Mouse (Mus musculus): Measurements from ENCODE around the gene Vwf. TPM values are rescaled to one million over a fixed set of nuclear protein-coding genes. Genes with fewer than 3 reads are reported as not detected.

Gene Vwf
- polyA plus RNA-seq, 1 experiment from 2014 or later: 8.0 TPM

- H3K27ac ChIP-seq (replicated peaks): no peak overlapping the region
- H3K4me2 ChIP-seq: no peak overlapping the region
- no peaks in the 10 kb centered on the region for H3K9me3 ChIP-seq
- H3K4me3 ChIP-seq: no peak overlapping the region
- H3K27me3 ChIP-seq: no peaks in the 10 kb centered on the region
- 89% methylated on average over 6 of the region's 6 CpGs for WGBS
- H3K9ac ChIP-seq: no peak overlapping the region
- H3K36me3 ChIP-seq: no peaks in the 10 kb centered on the region
- 0 out of 2 replicates have a peak, but pooled peaks cover 3% of the 10 kb centered on the region for H3K4me1 ChIP-seq (replicated peaks)
- no peak for ATAC-seq (ENCODE audit: low read depth)
These were observed 22.5 kb upstream of the Vwf start for GRCm38 (mm10) chr6:125524027-125524426.

- ATAC-seq (ENCODE audit: low read depth): no peak
- Histone ChIP-seq H3K9me3 (no peaks in the 10 kb centered on the region), H3K4me1 (replicated peaks) (0 out of 2 replicates have a peak, but pooled peaks cover 3% of the 10 kb centered on the region), H3K4me2 (no peak overlapping the region), H3K4me3 (no peak overlapping the region), H3K27ac (replicated peaks) (no peak overlapping the region), H3K27me3 (no peaks in the 10 kb centered on the region), H3K36me3 (no peaks in the 10 kb centered on the region), H3K9ac (no peak overlapping the region)
- WGBS: 74% methylated on average over 3 of the region's 3 CpGs
These were observed 20.5 kb upstream of the Vwf start for GRCm38 (mm10) chr6:125526066-125526465.

DNA sequence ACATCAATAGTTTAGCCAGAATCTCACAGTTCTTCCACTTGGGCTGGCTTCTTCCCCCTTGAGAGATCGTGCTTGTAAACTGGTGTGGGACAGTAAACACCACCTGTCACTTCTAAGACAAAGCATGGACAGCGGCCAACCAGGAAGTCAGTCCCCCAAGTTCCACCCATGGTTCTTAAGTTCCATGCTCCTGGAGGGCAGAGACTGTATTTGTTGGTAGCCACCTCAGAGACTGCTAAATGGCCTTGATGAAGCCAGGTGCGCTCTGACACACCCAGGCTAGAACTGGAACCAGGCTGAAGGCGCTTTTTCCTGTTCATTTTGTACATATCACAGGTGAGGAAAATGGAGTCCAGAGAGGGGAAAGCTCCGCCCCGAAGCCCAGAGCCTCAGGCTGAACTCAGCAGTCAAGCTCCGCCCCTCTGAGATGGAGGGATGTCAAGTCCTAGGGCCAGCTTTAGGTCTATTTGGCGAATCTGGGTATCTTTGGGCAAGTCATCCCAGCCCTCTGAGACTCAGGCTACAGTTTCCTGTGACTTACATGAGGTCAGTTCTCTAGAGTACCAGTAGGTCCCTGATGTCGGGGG, 17.9 kb upstream of the Vwf start:
- Histone ChIP-seq H3K27ac (replicated peaks) (no peak overlapping the region), H3K4me1 (replicated peaks) (no peaks in the 10 kb centered on the region), H3K9me3 (no peaks in the 10 kb centered on the region), H3K9ac (no peak overlapping the region), H3K36me3 (no peaks in the 10 kb centered on the region), H3K4me3 (no peak overlapping the region), H3K27me3 (no peaks in the 10 kb centered on the region), H3K4me2 (no peak overlapping the region)
- 85% methylated on average over 9 of the region's 9 CpGs for WGBS
- no peak for ATAC-seq (ENCODE audit: low read depth)

DNA sequence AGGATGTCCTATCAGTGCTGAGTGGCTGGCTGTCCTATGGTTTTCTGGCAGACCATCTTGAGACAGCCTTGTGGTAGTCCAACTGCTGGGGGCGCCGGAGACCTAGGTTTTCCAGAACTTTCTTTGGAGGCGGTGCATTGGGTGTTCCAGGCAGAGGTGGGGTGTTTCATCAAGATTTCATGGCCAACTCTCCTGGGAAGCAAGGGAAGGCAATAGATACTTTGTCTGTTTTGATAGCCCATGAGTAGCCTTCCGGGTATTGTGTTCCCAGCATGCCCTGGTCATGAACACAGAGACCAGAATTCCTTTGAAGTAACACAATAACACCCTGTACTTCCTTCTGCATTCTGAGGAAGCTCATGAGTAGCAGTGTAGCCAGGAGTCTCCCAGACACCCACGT, 17.1 kb upstream of the Vwf start:
- Histone ChIP-seq H3K36me3 (no peaks in the 10 kb centered on the region), H3K9me3 (no peaks in the 10 kb centered on the region), H3K4me1 (replicated peaks) (no peaks in the 10 kb centered on the region), H3K9ac (no peak overlapping the region), H3K27me3 (no peaks in the 10 kb centered on the region), H3K4me2 (no peak overlapping the region), H3K4me3 (no peak overlapping the region), H3K27ac (replicated peaks) (no peak overlapping the region)
- WGBS: 84% methylated on average over 5 of the region's 5 CpGs
- no peak for ATAC-seq (ENCODE audit: low read depth)

DNA sequence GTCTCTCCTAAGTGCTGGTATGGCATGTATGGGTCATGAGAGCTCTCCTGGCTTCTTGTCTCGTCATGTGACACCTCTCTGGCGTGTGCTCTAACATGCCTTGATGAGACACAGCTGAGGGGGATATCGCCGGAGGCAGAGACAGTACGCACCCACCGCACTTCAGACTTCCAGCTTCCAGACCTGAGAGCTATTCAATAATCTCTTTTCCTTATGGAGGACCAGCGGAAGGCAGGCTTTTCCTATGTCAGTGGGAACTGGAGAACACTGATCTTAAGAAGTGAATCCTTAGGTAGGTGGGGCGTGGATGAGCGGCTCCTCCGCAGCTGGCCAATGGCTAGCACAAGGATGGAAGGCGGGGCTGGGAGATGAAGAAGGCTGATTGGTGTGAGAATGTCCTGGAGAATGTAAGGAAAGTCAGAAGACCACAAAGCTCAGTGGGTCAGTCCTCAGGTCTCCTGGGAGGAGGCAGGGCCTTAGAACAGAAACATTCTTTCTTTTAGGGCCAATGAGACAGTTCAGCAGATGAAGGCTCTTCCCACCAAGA, 13.4 kb upstream of the Vwf start:
- H3K4me1 ChIP-seq (replicated peaks): no peaks in the 10 kb centered on the region
- H3K27ac ChIP-seq (replicated peaks): no peak overlapping the region
- no peak overlapping the region for H3K4me3 ChIP-seq
- H3K4me2 ChIP-seq: no peak overlapping the region
- no peaks in the 10 kb centered on the region for H3K9me3 ChIP-seq
- ATAC-seq (ENCODE audit: low read depth): no peak
- H3K9ac ChIP-seq: no peak overlapping the region
- no peaks in the 10 kb centered on the region for H3K36me3 ChIP-seq
- no peaks in the 10 kb centered on the region for H3K27me3 ChIP-seq
- 91% methylated on average over 11 of the region's 11 CpGs for WGBS

- H3K27me3 ChIP-seq: no peaks in the 10 kb centered on the region
- no peak for ATAC-seq (ENCODE audit: low read depth)
- no peak overlapping the region for H3K27ac ChIP-seq (replicated peaks)
- H3K4me3 ChIP-seq: no peak overlapping the region
- no peaks in the 10 kb centered on the region for H3K36me3 ChIP-seq
- no peaks in the 10 kb centered on the region for H3K4me1 ChIP-seq (replicated peaks)
- no peaks in the 10 kb centered on the region for H3K9me3 ChIP-seq
- no peak overlapping the region for H3K9ac ChIP-seq
- WGBS: 77% methylated on average over 5 of the region's 5 CpGs
- no peak overlapping the region for H3K4me2 ChIP-seq
These were observed 11.6 kb upstream of the Vwf start for GRCm38 (mm10) chr6:125534990-125535389.

GRCm38 (mm10) chr6:125538469-125538868, 8.1 kb upstream of the Vwf start:
- Histone ChIP-seq H3K27me3 (peaks cover 7% of the 10 kb centered on the region; the same call in 1 of the 2 replicates), H3K4me3 (no peak overlapping the region), H3K9me3 (no peaks in the 10 kb centered on the region), H3K4me1 (replicated peaks) (no peaks in the 10 kb centered on the region), H3K36me3 (no peaks in the 10 kb centered on the region), H3K9ac (no peak overlapping the region), H3K27ac (replicated peaks) (no peak overlapping the region), H3K4me2 (no peak overlapping the region)
- no peak for ATAC-seq (ENCODE audit: low read depth)
- whole genome bisulfite sequencing: 81% methylated on average over 5 of the region's 5 CpGs

DNA sequence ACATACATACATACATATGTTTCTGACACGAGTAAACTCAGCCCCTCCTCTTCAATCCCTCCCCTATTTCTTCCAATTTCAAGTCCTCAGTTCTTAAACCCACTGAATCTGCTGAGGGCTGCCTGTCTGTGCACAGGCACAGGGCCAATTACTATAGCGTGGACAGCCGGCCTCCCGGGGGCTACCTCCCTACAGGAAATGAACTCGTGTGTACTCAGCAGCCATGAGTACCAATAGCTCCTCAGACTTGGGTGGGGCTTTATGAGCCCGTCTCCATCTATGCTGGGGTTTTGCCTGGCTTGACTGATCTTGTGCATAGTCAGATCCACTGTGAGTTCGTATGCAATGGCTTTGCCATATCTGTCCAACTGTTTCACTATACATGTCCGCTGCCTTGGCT, 7.2 kb upstream of the Vwf start:
- H3K27ac ChIP-seq (replicated peaks): no peak overlapping the region
- H3K27me3 ChIP-seq: peaks cover 7% of the 10 kb centered on the region; the same call in 1 of the 2 replicates
- H3K4me3 ChIP-seq: no peak overlapping the region
- H3K9me3 ChIP-seq: no peaks in the 10 kb centered on the region
- no peak overlapping the region for H3K4me2 ChIP-seq
- ATAC-seq (ENCODE audit: low read depth): no peak
- 67% methylated on average over 8 of the region's 8 CpGs for WGBS
- H3K4me1 ChIP-seq (replicated peaks): no peaks in the 10 kb centered on the region; the same call in 1 of the 2 replicates
- H3K36me3 ChIP-seq: no peaks in the 10 kb centered on the region
- no peak overlapping the region for H3K9ac ChIP-seq

GRCm38 (mm10) chr6:125540199-125540598, 6.4 kb upstream of the Vwf start:
- no peak overlapping the region for H3K4me2 ChIP-seq
- H3K4me1 ChIP-seq (replicated peaks): no peaks in the 10 kb centered on the region; the same call in 1 of the 2 replicates
- no peaks in the 10 kb centered on the region for H3K9me3 ChIP-seq
- no peak for ATAC-seq (ENCODE audit: low read depth)
- peaks cover 7% of the 10 kb centered on the region; the same call in 1 of the 2 replicates for H3K27me3 ChIP-seq
- H3K9ac ChIP-seq: no peak overlapping the region
- 91% methylated on average over 10 of the region's 10 CpGs for WGBS
- H3K36me3 ChIP-seq: no peaks in the 10 kb centered on the region
- no peak overlapping the region for H3K4me3 ChIP-seq
- H3K27ac ChIP-seq (replicated peaks): no peak overlapping the region

DNA sequence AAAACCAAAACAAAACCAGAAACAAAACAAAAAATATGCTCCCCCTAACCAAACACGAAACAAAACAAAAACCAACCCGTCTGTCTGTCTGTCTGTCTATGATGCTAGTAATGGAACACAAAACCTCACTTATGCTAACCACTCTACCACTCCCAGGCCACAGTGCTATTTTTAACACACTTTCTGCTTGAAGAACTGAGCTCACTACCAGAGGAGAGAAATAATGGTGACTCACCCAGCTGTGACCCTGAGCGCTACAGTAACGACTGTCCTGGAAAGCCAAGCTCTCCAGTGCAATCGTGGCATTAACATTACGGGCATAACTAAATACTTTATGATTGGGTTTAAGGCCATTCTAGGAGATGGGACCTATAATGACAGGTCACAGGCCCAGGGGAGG, 5.7 kb upstream of the Vwf start:
- 88% methylated on average over 6 of the region's 6 CpGs for WGBS
- Histone ChIP-seq H3K4me2 (no peak overlapping the region), H3K36me3 (no peaks in the 10 kb centered on the region), H3K4me1 (replicated peaks) (no peaks in the 10 kb centered on the region; the same call in 1 of the 2 replicates), H3K4me3 (no peak overlapping the region), H3K9me3 (no peaks in the 10 kb centered on the region), H3K27me3 (peaks cover 7% of the 10 kb centered on the region; the same call in 1 of the 2 replicates), H3K9ac (no peak overlapping the region), H3K27ac (replicated peaks) (no peak overlapping the region)
- ATAC-seq (ENCODE audit: low read depth): no peak

DNA sequence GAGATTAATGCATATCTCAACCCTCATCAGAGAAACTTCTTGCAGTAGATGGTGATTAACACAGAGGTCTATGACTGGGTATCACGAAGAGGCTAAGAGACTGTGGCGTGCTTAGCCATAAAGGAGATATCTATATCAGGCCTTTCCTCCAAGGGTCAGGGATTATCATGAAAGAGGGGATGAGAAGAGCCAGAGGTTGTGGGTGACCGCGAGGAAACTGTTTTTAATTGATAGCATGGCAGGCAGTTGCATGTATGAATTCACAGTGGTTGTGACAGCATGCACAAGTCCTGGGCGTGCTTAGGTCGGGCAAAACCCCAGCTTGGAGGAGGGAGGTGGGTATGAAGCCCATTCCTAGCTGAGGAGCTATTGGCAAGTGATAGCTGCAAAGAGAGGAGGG, 5.3 kb upstream of the Vwf start:
- H3K9ac ChIP-seq: no peak overlapping the region
- H3K4me3 ChIP-seq: no peak overlapping the region
- no peaks in the 10 kb centered on the region for H3K9me3 ChIP-seq
- H3K27ac ChIP-seq (replicated peaks): no peak overlapping the region
- no peaks in the 10 kb centered on the region; the same call in 1 of the 2 replicates for H3K4me1 ChIP-seq (replicated peaks)
- 88% methylated on average over 6 of the region's 6 CpGs for WGBS
- H3K27me3 ChIP-seq: peaks cover 9% of the 10 kb centered on the region
- no peaks in the 10 kb centered on the region for H3K36me3 ChIP-seq
- no peak overlapping the region for H3K4me2 ChIP-seq
- no peak for ATAC-seq (ENCODE audit: low read depth)

- ATAC-seq (ENCODE audit: low read depth): no peak
- H3K4me1 ChIP-seq (replicated peaks): no peaks in the 10 kb centered on the region; the same call in 1 of the 2 replicates
- peaks cover 4% of the 10 kb centered on the region for H3K27me3 ChIP-seq
- H3K4me2 ChIP-seq: no peak overlapping the region
- no peaks in the 10 kb centered on the region for H3K9me3 ChIP-seq
- H3K4me3 ChIP-seq: no peak overlapping the region
- no peak overlapping the region for H3K9ac ChIP-seq
- no peaks in the 10 kb centered on the region for H3K36me3 ChIP-seq
- H3K27ac ChIP-seq (replicated peaks): no peak overlapping the region
- 78% methylated on average over 10 of the region's 10 CpGs for WGBS
These were observed 1.8 kb downstream of the Vwf start for GRCm38 (mm10) chr6:125548406-125548805.

DNA sequence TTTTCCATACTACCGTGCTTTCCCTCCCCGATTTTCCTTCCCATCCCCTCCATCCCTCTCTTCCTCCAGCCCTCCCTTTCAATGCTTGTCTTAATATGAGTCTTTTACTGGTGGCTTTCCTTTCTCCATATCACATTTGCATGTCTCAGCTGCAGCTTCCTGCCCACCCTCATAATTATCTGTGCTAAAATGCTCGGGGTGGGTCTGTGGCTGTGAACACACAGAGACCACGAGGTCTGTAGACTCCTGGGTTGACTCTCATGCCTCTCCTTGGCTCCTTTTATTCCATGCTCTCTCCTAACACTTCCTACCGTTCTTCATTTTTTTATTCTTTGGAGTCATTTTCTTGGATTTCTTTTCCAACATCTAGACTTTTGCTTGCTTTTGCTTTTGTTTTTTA, 3.6 kb downstream of the Vwf start:
- no peak overlapping the region for H3K27ac ChIP-seq (replicated peaks)
- no peak for ATAC-seq (ENCODE audit: low read depth)
- H3K27me3 ChIP-seq: peaks cover 4% of the 10 kb centered on the region
- no peaks in the 10 kb centered on the region for H3K4me1 ChIP-seq (replicated peaks)
- no peaks in the 10 kb centered on the region for H3K9me3 ChIP-seq
- no peak overlapping the region for H3K4me2 ChIP-seq
- 81% methylated on average over 5 of the region's 5 CpGs for WGBS
- H3K9ac ChIP-seq: no peak overlapping the region
- H3K36me3 ChIP-seq: no peaks in the 10 kb centered on the region
- no peak overlapping the region for H3K4me3 ChIP-seq

Data from neural tube, embryonic 13.5 days (tissue).